Mouse (Mus musculus): Measurements from ENCODE around the gene Derl2.

GRCm38 (mm10) chr11:71032070-71032469, 12.4 kb upstream of the Derl2 start:
- TF ChIP-seq CTCF (IDR thresholded peaks at IDR 0.05; ENCODE audit: borderline replicate concordance, control insufficient read depth, extremely low read depth, insufficient read depth, low read length, poor library complexity) (no peak), POLR2A (IDR thresholded peaks at IDR 0.05; ENCODE audit: control insufficient read depth, extremely low read depth, insufficient read depth, low read length, poor library complexity) (no peak)
